Mouse (Mus musculus): ENCODE data around the gene Polr1d. TPM values are rescaled to one million over a fixed set of nuclear protein-coding genes. Genes with fewer than 3 reads are reported as not detected.

The Polr1d gene
- total and polyA plus RNA-seq, 2 experiments from 2014 or later = 92.1 to 114 TPM

DNA sequence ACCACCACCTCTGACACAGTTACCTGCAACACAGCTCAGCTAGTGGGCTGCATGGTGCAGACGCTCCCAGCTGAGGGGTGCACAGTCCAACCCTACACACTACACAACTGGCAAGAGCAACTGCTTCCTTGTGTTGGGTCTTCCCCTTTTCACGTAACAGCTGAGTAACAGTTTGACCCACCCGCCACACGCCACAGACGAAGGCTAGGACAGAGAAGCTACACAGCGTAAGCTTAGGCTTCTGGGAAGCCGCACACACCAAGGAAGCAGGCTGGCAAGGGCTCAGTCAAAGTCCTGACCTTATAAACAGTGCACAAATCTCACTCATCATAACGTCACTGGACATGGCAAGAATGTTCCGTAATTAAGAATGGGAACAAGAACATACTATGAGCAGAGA lies 17.5 kb upstream of the Polr1d start:
- Histone ChIP-seq H3K4me3 (ENCODE audit: low read depth, low read length) (no peak overlapping the region), H3K9ac (no peak overlapping the region), H3K27me3 (ENCODE audit: insufficient read depth, low read length) (no peaks in the 10 kb centered on the region), H3K36me3 (ENCODE audit: insufficient read depth) (no peaks in the 10 kb centered on the region), H3K9me3 (ENCODE audit: low read length) (no peaks in the 10 kb centered on the region), H3K27ac (ENCODE audit: low read depth, low read length) (no peak overlapping the region), H3K4me1 (ENCODE audit: insufficient read depth) (0 out of 2 replicates have a peak, but pooled peaks cover 4% of the 10 kb centered on the region), H3K4me2 (ENCODE audit: low read depth) (no peak overlapping the region)
- DNase-seq = no peak
- 86% methylated on average over 9 of the region's 9 CpGs for WGBS
- no peak for TF ChIP-seq CTCF (IDR thresholded peaks at IDR 0.05; ENCODE audit: low read depth)
- ATAC-seq = no peak

DNA sequence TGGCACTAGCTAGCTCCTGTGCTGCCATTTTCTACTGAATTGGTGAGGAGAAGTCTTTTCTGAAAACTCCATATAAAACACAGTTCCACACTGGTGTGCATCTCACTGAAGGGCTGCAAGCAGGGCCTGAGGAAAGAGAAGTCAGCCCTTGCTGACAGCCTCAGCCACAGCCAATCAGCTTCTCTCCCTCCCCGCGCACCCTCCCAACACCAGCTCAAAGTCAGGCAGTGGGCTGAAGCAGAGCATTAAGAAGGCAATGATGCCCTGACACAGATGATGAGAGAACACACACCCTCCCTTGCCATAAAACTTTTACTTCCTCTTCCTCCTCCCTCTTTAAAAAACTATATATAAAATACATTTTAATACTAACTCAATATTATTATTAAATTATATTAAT lies 16.8 kb upstream of the Polr1d start:
- Histone ChIP-seq H3K9ac (no peak overlapping the region), H3K4me3 (ENCODE audit: low read depth, low read length) (no peak overlapping the region), H3K36me3 (ENCODE audit: insufficient read depth) (no peaks in the 10 kb centered on the region), H3K27ac (ENCODE audit: low read depth, low read length) (no peak overlapping the region), H3K4me1 (ENCODE audit: insufficient read depth) (0 out of 2 replicates have a peak, but pooled peaks cover under 1% of the 10 kb centered on the region), H3K9me3 (ENCODE audit: low read length) (no peaks in the 10 kb centered on the region), H3K4me2 (ENCODE audit: low read depth) (no peak overlapping the region), H3K27me3 (ENCODE audit: insufficient read depth, low read length) (no peaks in the 10 kb centered on the region)
- no peak for TF ChIP-seq CTCF (IDR thresholded peaks at IDR 0.05; ENCODE audit: low read depth)
- 87% methylated on average over 2 of the region's 2 CpGs for WGBS
- ATAC-seq (no peak), DNase-seq (no peak)

GRCm38 (mm10) chr5:147063215-147063661 lies 13.6 kb upstream of the Polr1d start:
- Histone ChIP-seq H3K4me1 (ENCODE audit: insufficient read depth) (no peaks in the 10 kb centered on the region), H3K27ac (ENCODE audit: low read depth, low read length) (no peak overlapping the region), H3K36me3 (ENCODE audit: insufficient read depth) (no peaks in the 10 kb centered on the region), H3K4me2 (ENCODE audit: low read depth) (no peak overlapping the region), H3K9ac (no peak overlapping the region), H3K27me3 (ENCODE audit: insufficient read depth, low read length) (no peaks in the 10 kb centered on the region), H3K9me3 (ENCODE audit: low read length) (no peaks in the 10 kb centered on the region), H3K4me3 (ENCODE audit: low read depth, low read length) (no peak overlapping the region)
- no peak for DNase-seq
- whole genome bisulfite sequencing = 75% methylated on average over 8 of the region's 8 CpGs
- no peak for ATAC-seq
- TF ChIP-seq CTCF (IDR thresholded peaks at IDR 0.05; ENCODE audit: low read depth) = no peak

- no peak overlapping the region for H3K4me3 ChIP-seq (ENCODE audit: low read depth, low read length)
- 55% methylated on average over 4 of the region's 4 CpGs for WGBS
- H3K9ac ChIP-seq = no peak overlapping the region
- no peak overlapping the region for H3K4me2 ChIP-seq (ENCODE audit: low read depth)
- TF ChIP-seq CTCF (IDR thresholded peaks at IDR 0.05; ENCODE audit: low read depth) = no peak
- H3K36me3 ChIP-seq (ENCODE audit: insufficient read depth) = no peaks in the 10 kb centered on the region
- no peaks in the 10 kb centered on the region for H3K27me3 ChIP-seq (ENCODE audit: insufficient read depth, low read length)
- no peaks in the 10 kb centered on the region for H3K4me1 ChIP-seq (ENCODE audit: insufficient read depth)
- no peak overlapping the region for H3K27ac ChIP-seq (ENCODE audit: low read depth, low read length)
- DNase-seq (no peak), ATAC-seq (no peak)
- H3K9me3 ChIP-seq (ENCODE audit: low read length) = no peaks in the 10 kb centered on the region
Observed at GRCm38 (mm10) chr5:147066129-147066528, 10.7 kb upstream of the Polr1d start.

- no peak for DNase-seq
- no peaks in the 10 kb centered on the region for H3K27me3 ChIP-seq (ENCODE audit: insufficient read depth, low read length)
- no peaks in the 10 kb centered on the region for H3K36me3 ChIP-seq (ENCODE audit: insufficient read depth)
- no peak overlapping the region for H3K4me2 ChIP-seq (ENCODE audit: low read depth)
- H3K9ac ChIP-seq = no peak overlapping the region
- H3K9me3 ChIP-seq (ENCODE audit: low read length) = no peaks in the 10 kb centered on the region
- no peak for ATAC-seq
- WGBS = 82% methylated on average over 5 of the region's 5 CpGs
- no peak for TF ChIP-seq CTCF (IDR thresholded peaks at IDR 0.05; ENCODE audit: low read depth)
- no peak overlapping the region for H3K27ac ChIP-seq (ENCODE audit: low read depth, low read length)
- no peak overlapping the region for H3K4me3 ChIP-seq (ENCODE audit: low read depth, low read length)
- no peaks in the 10 kb centered on the region for H3K4me1 ChIP-seq (ENCODE audit: insufficient read depth)
Observed at GRCm38 (mm10) chr5:147066965-147067364, 9.9 kb upstream of the Polr1d start.

DNA sequence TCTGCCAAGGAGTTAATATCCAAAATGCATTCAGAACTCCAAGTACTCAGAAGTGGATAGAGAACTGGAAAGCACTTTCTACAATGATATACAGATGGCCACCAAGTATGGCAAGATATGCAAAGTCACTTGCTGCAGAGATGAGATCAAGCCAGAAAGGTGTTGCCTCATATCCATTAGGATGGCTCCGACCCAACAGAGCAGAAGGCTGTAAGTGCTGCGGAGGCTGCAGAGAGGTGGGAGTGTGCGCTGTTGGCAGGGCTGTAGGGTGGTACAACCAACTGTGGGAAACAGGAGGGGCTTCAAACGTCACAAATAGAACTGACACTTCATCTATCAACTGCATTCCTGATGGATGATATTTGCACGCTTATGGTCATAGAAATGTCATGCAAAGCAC lies 8.0 kb upstream of the Polr1d start:
- WGBS = 51% methylated on average over 5 of the region's 5 CpGs
- Histone ChIP-seq H3K4me2 (ENCODE audit: low read depth) (no peak overlapping the region), H3K4me1 (ENCODE audit: insufficient read depth) (no peaks in the 10 kb centered on the region), H3K36me3 (ENCODE audit: insufficient read depth) (no peaks in the 10 kb centered on the region), H3K27me3 (ENCODE audit: insufficient read depth, low read length) (no peaks in the 10 kb centered on the region), H3K4me3 (ENCODE audit: low read depth, low read length) (no peak overlapping the region), H3K9ac (no peak overlapping the region), H3K27ac (ENCODE audit: low read depth, low read length) (no peak overlapping the region), H3K9me3 (ENCODE audit: low read length) (no peaks in the 10 kb centered on the region)
- peak; percentile 72 for DNase-seq
- peak; percentile 87 for ATAC-seq
- TF ChIP-seq CTCF (IDR thresholded peaks at IDR 0.05; ENCODE audit: low read depth) = no peak

DNA sequence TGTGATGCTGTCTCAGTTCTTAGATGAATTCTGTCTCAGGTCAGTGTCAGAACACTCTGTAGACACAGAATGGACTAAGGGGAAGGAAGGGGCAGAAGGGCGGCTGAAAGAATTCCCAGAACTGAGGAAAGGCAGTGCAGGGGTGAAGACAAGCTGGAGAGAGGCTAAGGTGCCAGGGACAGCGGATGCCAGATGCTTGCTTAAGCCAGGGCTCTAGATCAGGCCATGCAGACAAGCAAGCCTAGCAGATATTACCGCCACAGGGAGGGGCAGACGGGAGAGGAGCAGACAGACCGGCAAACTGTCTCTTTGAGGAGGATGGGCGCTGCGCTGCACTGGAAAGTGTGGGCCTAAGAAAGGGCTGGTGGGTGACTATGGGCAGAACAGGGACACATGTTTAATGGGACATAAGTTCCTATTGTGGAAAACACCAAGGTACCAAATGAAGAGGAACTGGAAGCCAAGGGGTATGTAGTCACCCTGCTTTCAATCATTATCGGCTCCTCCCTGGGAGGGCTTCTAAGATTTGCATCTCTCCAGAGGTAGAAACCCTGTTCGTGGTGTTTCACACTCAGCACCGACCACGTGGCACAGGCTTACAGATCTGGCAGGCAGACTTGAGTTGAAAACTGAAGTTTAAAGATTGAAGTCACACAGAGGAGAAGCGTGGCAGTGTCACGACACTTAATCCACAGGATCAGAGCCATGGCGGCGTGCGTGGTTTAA lies 5.9 kb upstream of the Polr1d start:
- WGBS = 79% methylated on average over 16 of the region's 16 CpGs
- Histone ChIP-seq H3K36me3 (ENCODE audit: insufficient read depth) (no peaks in the 10 kb centered on the region), H3K9me3 (ENCODE audit: low read length) (no peaks in the 10 kb centered on the region), H3K9ac (no peak overlapping the region), H3K27ac (ENCODE audit: low read depth, low read length) (no peak overlapping the region), H3K4me2 (ENCODE audit: low read depth) (no peak overlapping the region), H3K4me1 (ENCODE audit: insufficient read depth) (0 out of 2 replicates have a peak, but pooled peaks cover 4% of the 10 kb centered on the region), H3K27me3 (ENCODE audit: insufficient read depth, low read length) (no peaks in the 10 kb centered on the region), H3K4me3 (ENCODE audit: low read depth, low read length) (no peak overlapping the region)
- ATAC-seq (no peak), DNase-seq (no peak)
- no peak for TF ChIP-seq CTCF (IDR thresholded peaks at IDR 0.05; ENCODE audit: low read depth)

Measured in forebrain, postnatal 0 days (tissue).